Mouse (Mus musculus) CD4-positive naive resting alpha-beta T cell, adult 76 days (primary cell): ENCODE data around the gene Cnbd2. TPM values are rescaled to one million over a fixed set of nuclear protein-coding genes. Genes with fewer than 3 reads are reported as not detected.

ENCODE experiments used
- total RNA-seq: library from RNA; stranded (reverse); gene quantifications from one replicate; pipeline ENCODE4 v1.2.4, GENCODE M21; 2023

Cnbd2 gene
- total RNA-seq, result 7.6 TPM

DNA sequence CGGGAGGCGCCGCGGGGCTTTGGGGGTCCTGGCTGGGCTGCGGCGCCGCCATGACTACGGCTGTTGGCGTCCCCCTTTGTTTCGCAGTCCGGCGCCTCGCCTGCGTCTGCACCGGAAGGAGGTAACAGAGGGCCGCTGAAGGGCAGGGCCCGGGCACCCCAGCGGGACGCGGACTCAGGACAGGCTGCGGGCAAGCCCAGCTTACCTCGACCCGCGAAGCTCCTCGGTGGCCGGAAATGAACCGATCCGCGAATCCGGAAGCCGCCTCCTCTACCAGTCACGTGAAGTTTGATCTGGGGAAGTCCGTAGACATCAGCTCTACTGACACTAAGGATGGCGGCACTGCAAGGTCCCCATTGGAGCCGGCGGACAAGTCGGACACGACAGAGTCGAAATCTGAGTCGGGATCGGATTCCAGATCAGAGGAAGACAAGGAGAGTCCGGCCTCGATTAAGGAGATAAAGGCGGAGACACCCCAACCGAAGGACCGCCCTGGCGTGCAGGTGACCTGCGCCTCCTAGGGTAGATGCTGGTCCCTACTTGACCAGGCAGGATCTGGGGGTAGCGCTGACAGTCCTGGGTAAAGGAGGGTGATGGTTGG is at the start of gene Cnbd2, which contains the start of gene Scand1:
Cnbd2 (plus strand) TSS at position 3 of the 601 bp plus-strand sequence.
Scand1 (minus strand) TSS at position 408 of the 601 bp plus-strand sequence.

DNA sequence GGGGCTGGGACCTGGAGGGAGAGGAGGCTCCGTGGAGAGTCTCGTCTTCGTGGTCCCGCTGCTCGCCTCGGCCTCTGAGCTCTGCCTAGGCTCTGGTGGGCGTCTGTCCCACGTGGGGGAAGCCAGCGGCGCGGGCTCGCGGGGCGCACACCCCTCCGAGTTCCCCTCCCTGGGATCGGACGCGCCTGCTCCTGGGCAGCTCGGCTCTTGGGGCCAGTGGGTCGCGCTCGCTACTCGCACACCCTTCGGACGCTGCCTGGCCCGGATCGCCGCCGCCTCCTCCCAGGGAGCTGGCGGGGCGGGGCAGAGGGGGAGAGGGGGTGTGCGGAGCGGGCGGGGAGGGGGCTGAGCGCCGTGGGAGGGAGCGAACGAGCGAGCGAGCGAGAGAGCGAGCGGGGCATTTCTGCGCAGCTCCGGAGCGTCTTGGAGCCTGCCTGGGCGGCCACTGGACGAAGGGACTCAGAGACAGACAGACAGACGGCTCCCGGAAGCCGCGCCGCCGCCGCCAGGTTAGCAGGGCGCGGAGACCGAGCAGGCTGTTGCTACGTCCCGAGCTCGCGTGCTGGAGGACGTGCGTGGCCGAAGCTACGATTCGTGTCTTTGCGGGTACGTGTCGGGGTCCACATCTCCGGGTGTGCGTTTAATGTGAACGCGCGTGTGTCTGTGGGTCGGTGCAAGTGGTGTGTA is 108.7 kb downstream of the Cnbd2 start, which contains the start of gene Epb41l1:
Epb41l1 (plus strand) TSS at position 216 of the 687 bp plus-strand sequence.

Other genes with a start within 250 kb of the Cnbd2 start
- 4.8 TPM for gene Spag4, start 247.1 kb upstream of the Cnbd2 start, total RNA-seq
- 45.9 TPM for gene Cpne1, start 200.3 kb upstream of the Cnbd2 start, total RNA-seq
- 23.6 TPM for gene Rbm12, start 200.3 kb upstream of the Cnbd2 start, total RNA-seq
- gene Gm28036, start 185.2 kb upstream of the Cnbd2 start, total RNA-seq, result 26.2 TPM
- 46.3 TPM for gene Romo1, start 168.3 kb upstream of the Cnbd2 start, total RNA-seq
- gene Nfs1, start 168.1 kb upstream of the Cnbd2 start, total RNA-seq, result 24.6 TPM
- 2,783 TPM for gene Rbm39, start 132.1 kb upstream of the Cnbd2 start, total RNA-seq
- gene Phf20, start 115.8 kb upstream of the Cnbd2 start, total RNA-seq, result 84.2 TPM
- 90.8 TPM for gene Scand1, start 405 bp downstream of the Cnbd2 start, total RNA-seq
- 11.9 TPM for gene Epb41l1, start 108.6 kb downstream of the Cnbd2 start, total RNA-seq
- gene Aar2, start 235.3 kb downstream of the Cnbd2 start, total RNA-seq, result 38.7 TPM